Mouse (Mus musculus): ENCODE data around the gene Garnl3. TPM values are rescaled to one million over a fixed set of nuclear protein-coding genes. Genes with fewer than 3 reads are reported as not detected.

The Garnl3 gene
- polyA plus RNA-seq, 1 experiment = 1.1 TPM

DNA sequence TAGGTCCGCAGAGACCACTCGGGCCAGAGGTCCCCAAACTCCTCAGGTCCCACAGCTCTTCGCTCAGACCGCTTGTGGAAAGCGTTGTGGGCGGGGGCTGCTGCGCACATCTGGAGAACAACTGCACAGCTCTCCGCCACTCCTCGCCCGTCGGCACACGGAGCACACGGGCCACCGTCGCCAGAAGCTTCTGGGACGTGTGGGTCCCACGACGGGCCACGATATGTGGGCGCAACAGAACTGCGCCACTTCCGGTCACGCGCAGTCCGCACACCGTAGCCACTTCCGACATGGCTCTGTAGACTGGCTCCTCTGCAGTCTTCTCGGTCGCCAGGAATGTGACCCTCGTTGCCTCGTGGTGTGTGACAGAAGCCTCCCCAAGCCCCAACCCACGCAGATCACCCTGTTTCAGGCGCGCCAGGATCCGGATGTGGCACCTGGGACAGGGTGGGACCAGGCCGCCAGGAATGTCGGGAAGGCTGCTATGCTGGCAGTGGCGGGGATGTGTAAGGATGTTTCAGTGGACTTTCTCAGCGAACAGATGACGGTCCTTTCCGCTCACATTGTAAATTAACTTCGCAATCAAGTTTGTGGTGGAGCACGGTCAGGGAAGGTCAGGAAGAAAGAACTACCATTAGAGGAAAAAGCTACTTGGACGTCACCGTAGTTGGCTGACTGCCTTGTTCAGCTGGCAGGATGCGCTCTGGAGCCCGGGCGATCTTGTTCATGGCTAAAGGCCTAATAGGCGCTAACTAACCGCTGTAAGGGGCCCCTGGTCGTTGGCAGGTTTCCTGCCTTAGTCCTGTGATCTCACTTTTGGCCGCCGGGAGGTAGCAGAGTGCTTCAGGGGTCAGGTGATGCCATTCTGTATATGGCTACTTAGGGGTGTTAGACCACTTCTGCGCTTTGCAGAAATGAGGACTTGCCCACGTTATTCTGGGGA is 164.5 kb downstream of the Garnl3 start:
- no peaks in the 10 kb centered on the region for H3K36me3 ChIP-seq (ENCODE audit: control insufficient read depth, insufficient read depth, low read length)
- H3K27me3 ChIP-seq (replicated peaks; ENCODE audit: control insufficient read depth, insufficient read depth, low read length) = no peaks in the 10 kb centered on the region
- under 1% methylated on average over 55 of the region's 55 CpGs for WGBS
- TF ChIP-seq POLR2A (IDR thresholded peaks at IDR 0.05; ENCODE audit: low read depth, low read length) (peak; percentile 95), CTCF (conservative IDR thresholded peaks at IDR 0.05; ENCODE audit: insufficient read depth, insufficient read length, low read depth, low read length) (peak; percentile 59)
- peak overlapping the region; percentile 97 for H3K27ac ChIP-seq (ENCODE audit: insufficient read depth, low read depth, low read length)
- peak; percentile 93 for DNase-seq
- peaks cover 14% of the 10 kb centered on the region; the same call in 1 of the 2 replicates for H3K4me1 ChIP-seq (ENCODE audit: control insufficient read depth, insufficient read depth, low read length)
- H3K4me3 ChIP-seq (ENCODE audit: insufficient read depth, low read depth, low read length) = peak overlapping the region; percentile 80

DNA sequence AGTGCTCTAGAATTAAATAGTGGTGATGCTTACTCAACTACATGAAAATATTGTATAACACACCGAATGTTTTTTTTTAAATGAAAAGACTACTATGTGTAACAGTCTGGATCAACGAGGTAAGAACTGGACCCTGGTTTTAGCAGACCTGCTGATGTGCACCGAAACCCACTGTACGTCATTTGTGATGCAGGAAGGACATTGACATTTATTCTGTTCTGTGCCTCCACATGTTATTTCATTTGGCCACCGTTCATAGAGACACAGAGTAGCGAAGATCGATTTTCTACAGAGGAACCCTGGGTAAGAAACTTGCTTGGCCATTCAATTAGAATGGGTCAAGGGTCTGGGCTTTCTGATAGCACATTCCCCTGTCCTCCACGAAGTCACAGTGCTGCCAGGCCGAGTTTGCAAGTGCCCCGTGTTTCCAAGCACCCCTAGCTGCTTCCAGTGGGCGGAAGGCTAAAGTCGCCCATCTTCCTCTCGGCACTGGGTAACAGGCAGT is 165.2 kb downstream of the Garnl3 start:
- Histone ChIP-seq H3K4me1 (ENCODE audit: control insufficient read depth, insufficient read depth, low read length) (peaks cover 14% of the 10 kb centered on the region; the same call in 1 of the 2 replicates), H3K4me3 (ENCODE audit: insufficient read depth, low read depth, low read length) (peak overlapping the region; percentile 80), H3K27me3 (replicated peaks; ENCODE audit: control insufficient read depth, insufficient read depth, low read length) (no peaks in the 10 kb centered on the region), H3K36me3 (ENCODE audit: control insufficient read depth, insufficient read depth, low read length) (no peaks in the 10 kb centered on the region), H3K27ac (ENCODE audit: insufficient read depth, low read depth, low read length) (peak overlapping the region; percentile 97)
- no peak for DNase-seq
- WGBS = 10% methylated on average over 13 of the region's 13 CpGs
- TF ChIP-seq POLR2A (IDR thresholded peaks at IDR 0.05; ENCODE audit: low read depth, low read length) = no peak

DNA sequence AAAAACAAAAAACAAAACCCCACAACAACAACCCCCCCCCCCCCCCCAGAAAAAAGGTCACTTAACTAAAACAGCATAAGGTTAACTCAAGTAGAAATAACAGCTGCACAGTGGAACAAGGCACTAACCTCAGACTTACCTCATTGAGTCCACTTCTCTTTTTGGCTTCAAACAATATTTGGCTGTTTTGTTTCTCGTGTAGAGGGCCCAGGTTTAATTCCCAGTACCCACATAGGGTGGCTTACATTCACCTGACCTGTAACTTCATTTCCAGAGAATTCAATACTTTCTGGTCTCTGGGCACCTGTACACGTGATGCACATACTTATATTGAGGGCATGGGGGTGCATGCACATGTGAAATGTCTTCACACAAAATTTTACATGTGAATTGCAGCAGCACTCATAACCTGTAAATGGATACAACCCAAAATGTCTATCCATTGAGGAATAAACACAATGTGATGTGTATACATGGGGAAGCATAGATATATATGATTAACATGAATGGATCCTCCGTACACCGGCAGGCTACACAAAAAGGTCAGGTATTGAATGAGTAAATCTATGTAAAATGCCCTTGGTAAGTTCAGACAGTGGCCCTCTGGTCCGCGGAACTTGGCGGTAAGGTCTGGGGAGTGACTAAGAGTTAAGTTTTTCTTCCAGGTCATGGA is 165.8 kb downstream of the Garnl3 start:
- Histone ChIP-seq H3K36me3 (ENCODE audit: control insufficient read depth, insufficient read depth, low read length) (no peaks in the 10 kb centered on the region), H3K27ac (ENCODE audit: insufficient read depth, low read depth, low read length) (no peak overlapping the region), H3K4me3 (ENCODE audit: insufficient read depth, low read depth, low read length) (no peak overlapping the region), H3K4me1 (ENCODE audit: control insufficient read depth, insufficient read depth, low read length) (peaks cover 17% of the 10 kb centered on the region; the same call in 1 of the 2 replicates), H3K27me3 (replicated peaks; ENCODE audit: control insufficient read depth, insufficient read depth, low read length) (no peaks in the 10 kb centered on the region)
- no peak for DNase-seq
- WGBS = 33% methylated on average over 7 of the region's 7 CpGs
- no peak for TF ChIP-seq POLR2A (IDR thresholded peaks at IDR 0.05; ENCODE audit: low read depth, low read length)
- TF ChIP-seq CTCF (conservative IDR thresholded peaks at IDR 0.05; ENCODE audit: insufficient read depth, insufficient read length, low read depth, low read length) = no peak

DNA sequence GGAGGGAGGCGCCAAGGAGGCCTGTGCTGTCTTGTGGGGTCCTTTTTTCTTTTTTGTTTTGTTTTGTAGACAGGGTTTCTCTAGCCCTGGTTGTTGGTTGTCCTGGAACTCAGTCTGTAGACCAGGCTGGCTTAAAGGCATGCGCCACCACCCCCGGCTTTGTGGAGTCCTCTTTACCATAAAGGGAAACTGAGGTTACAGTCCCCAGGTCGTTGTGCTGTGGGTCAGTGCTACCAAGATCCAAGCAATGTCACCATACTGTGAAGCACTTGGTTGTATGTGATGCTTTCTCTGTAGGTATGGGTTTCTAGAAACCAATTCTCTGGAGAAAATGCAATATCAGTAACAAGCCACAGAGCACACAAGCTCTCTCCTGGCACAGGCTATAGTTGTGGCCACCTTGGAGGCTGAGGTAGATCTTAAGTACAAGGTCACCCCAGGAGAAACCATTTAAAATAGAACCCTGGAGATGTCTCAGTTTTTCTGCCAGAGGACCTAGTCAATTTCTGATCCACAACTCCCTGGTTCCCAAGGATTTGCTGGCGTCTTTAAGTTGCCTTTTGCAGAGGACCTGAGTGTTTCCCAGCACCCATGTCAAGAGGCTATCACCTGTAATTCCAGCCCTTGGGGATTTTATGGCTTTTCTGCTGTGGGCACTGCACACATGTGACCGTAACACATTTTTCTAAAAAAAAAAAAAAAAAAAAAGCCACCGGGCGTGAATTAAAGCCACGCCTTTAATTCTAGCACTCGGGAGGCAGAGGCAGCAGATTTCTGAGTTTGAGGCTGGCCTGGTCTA is 166.6 kb downstream of the Garnl3 start:
- Histone ChIP-seq H3K4me3 (ENCODE audit: insufficient read depth, low read depth, low read length) (no peak overlapping the region), H3K27me3 (replicated peaks; ENCODE audit: control insufficient read depth, insufficient read depth, low read length) (no peaks in the 10 kb centered on the region), H3K36me3 (ENCODE audit: control insufficient read depth, insufficient read depth, low read length) (no peaks in the 10 kb centered on the region), H3K4me1 (ENCODE audit: control insufficient read depth, insufficient read depth, low read length) (peaks cover 18% of the 10 kb centered on the region; the same call in 1 of the 2 replicates), H3K27ac (ENCODE audit: insufficient read depth, low read depth, low read length) (no peak overlapping the region)
- TF ChIP-seq CTCF (conservative IDR thresholded peaks at IDR 0.05; ENCODE audit: insufficient read depth, insufficient read length, low read depth, low read length) = no peak
- no peak for TF ChIP-seq POLR2A (IDR thresholded peaks at IDR 0.05; ENCODE audit: low read depth, low read length)
- WGBS = 57% methylated on average over 10 of the region's 10 CpGs
- no peak for DNase-seq

DNA sequence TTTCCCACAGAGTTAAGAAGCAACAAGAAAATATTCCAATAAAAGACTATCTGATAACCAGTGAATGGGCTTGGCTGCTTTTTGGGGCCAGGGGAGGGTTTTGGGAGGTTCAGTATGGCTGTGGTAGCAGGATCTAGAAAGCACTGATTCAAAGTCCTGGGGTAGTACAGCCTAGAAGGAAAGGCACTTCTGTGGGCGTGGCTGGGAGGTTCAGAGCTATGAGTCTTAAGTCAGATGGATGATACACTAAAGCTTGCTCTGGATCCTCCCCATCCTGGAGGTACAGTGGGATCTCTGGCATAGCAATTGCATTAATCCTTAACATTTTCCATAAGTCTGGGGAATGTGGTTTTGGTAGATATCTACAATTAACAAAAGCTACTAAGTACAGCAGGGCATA is 167.5 kb downstream of the Garnl3 start:
- Histone ChIP-seq H3K27ac (ENCODE audit: insufficient read depth, low read depth, low read length) (no peak overlapping the region), H3K4me1 (ENCODE audit: control insufficient read depth, insufficient read depth, low read length) (peaks cover 18% of the 10 kb centered on the region; the same call in 1 of the 2 replicates)
- DNase-seq = no peak

DNA sequence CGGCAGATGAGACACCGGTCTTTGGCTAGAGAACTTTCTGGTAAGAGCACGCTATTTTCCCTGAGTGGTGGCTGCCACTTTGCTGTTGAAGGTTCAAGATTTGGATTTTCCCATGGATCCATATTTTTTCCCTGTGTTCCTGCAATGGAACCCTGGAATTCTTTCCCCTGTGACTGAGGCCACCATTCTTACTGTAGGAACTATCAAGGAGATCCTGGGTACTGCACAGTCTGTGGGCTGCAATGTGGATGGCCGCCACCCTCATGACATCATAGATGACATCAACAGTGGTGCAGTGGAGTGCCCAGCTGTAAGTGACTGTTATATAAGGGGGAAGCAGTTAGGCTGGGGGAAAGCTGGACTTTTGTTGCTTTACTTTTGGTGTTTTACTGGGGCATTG is 167.9 kb downstream of the Garnl3 start:
- H3K4me1 ChIP-seq (ENCODE audit: control insufficient read depth, insufficient read depth, low read length) = peaks cover 18% of the 10 kb centered on the region; the same call in 1 of the 2 replicates
- no peaks in the 10 kb centered on the region for H3K27me3 ChIP-seq (replicated peaks; ENCODE audit: control insufficient read depth, insufficient read depth, low read length)
- TF ChIP-seq CTCF (conservative IDR thresholded peaks at IDR 0.05; ENCODE audit: insufficient read depth, insufficient read length, low read depth, low read length) = no peak
- TF ChIP-seq POLR2A (IDR thresholded peaks at IDR 0.05; ENCODE audit: low read depth, low read length) = no peak
- no peak overlapping the region for H3K27ac ChIP-seq (ENCODE audit: insufficient read depth, low read depth, low read length)
- 72% methylated on average over 4 of the region's 4 CpGs for WGBS
- no peak overlapping the region for H3K4me3 ChIP-seq (ENCODE audit: insufficient read depth, low read depth, low read length)
- DNase-seq = no peak
- H3K36me3 ChIP-seq (ENCODE audit: control insufficient read depth, insufficient read depth, low read length) = no peaks in the 10 kb centered on the region

More for the DNA sequence above, 167.5 kb downstream of the Garnl3 start:
- TF ChIP-seq CTCF (conservative IDR thresholded peaks at IDR 0.05; ENCODE audit: insufficient read depth, insufficient read length, low read depth, low read length) (no peak), POLR2A (IDR thresholded peaks at IDR 0.05; ENCODE audit: low read depth, low read length) (no peak)
- Histone ChIP-seq H3K36me3 (ENCODE audit: control insufficient read depth, insufficient read depth, low read length) (no peaks in the 10 kb centered on the region), H3K27me3 (replicated peaks; ENCODE audit: control insufficient read depth, insufficient read depth, low read length) (no peaks in the 10 kb centered on the region), H3K4me3 (ENCODE audit: insufficient read depth, low read depth, low read length) (no peak overlapping the region)
- 89% methylated on average over 1 of the region's 1 CpGs for WGBS
